Mouse (Mus musculus) urinary bladder, postnatal 0 days (tissue): ENCODE data around the gene Larp4. TPM values are rescaled to one million over a fixed set of nuclear protein-coding genes. Genes with fewer than 3 reads are reported as not detected.

ENCODE experiments used
- polyA plus RNA-seq: library from polyadenylated mRNA; unstranded; fragments of >200 nt; fragmentation: Nextera tagmentation; extraction: Ambion mirVana; gene quantifications from 2 replicates; pipeline ENCODE4 v1.2.1, GENCODE M21; 2015

Gene Larp4
- 23.2 and 30.9 TPM in 2 replicates for polyA plus RNA-seq

DNA sequence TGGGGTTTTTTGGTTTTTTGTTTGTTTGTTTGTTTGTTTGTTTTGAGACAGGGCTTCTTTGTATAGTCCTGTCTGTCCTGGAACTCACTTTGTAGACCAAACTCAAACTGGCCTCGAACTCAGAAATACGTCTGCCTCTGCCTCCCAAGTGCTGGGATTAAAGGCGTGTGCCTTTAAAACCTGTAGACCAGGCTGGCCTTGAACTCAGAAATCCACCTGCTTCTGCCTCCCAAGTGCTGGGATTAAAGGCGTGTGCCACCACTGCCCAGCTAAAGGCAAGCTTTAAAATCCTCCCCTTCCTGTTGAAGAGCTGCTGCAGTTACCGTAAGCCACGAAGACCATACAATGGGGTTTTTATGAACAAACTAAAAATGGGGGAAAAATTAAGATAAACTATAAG, at the start of gene Larp4:
TSS of gene Larp4 (plus strand) at position 301 of the 400 bp plus-strand sequence.

DNA sequence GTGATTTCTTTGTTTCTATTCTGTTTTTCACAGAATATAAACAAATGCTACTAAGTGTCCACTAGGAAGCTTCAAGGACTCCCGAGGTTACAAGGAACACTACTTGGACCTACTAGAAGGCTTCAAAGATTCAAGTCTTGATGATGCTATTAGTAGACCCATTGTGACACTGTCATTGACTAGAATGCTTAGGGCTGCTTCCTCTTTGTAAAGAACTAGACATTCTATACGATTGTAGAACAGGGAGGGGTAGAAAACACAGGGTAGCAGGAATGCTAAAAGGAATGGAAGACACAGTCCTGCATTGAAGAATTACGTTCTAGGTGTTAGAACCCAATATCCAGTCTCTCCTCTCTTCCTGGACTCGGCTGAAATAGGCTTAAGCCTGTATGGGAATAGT, 2.9 kb upstream of the Larp4 start, which contains the start of gene Fam186a:
TSS of gene Fam186a (minus strand) at position 101 of the 400 bp plus-strand sequence.

DNA sequence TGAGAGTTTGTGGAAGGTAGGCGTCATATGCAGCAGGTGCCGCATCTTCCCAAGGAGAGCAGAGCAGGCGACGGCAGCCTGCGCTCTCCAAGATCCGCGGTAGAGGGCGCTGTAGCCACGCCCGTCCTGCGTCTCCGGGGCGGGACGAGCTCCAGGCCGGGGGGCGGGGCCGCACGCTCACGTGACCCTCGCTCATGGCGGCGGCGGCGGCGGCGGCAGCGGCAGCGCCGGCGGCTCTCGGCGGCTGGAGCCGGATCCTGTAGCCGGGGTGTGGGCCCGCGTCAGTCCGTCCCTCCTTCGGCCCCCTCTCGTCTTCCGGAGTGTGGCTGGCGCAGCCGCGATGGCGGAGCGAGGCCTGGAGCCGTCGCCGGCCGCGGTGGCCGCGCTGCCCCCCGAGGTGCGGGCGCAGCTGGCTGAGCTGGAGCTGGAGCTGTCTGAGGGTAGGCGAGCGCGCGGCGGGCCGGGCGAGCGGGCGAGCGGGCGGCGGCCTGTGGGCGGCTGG, 68.7 kb downstream of the Larp4 start, which contains the start of gene Dip2b:
TSS of gene Dip2b (plus strand) at position 195 of the 502 bp plus-strand sequence.

Other genes with a start within 250 kb of the Larp4 start
- 166 and 184 TPM in 2 replicates for gene Cox14, start 244.4 kb upstream of the Larp4 start, polyA plus RNA-seq
- gene Cers5, start 197.2 kb upstream of the Larp4 start, polyA plus RNA-seq: 39.5 and 45.9 TPM in 2 replicates
- 57.5 and 70.4 TPM in 2 replicates for gene Lima1, start 94.6 kb upstream of the Larp4 start, polyA plus RNA-seq
- gene Fam186a, start 3.0 kb upstream of the Larp4 start, polyA plus RNA-seq: 0.22 and 0.47 TPM in 2 replicates
- 5.6 and 5.7 TPM in 2 replicates for gene Dip2b, start 68.6 kb downstream of the Larp4 start, polyA plus RNA-seq